24 mouse cellular contexts compared by ENCODE assay signal in genomic region chr17:3495576-3495975, GRCm38 (mm10). TPM values are rescaled to one million over a fixed set of nuclear protein-coding genes. Genes with fewer than 3 reads are reported as not detected.
A peak's percentile ranks its signal among the peaks of the same experiment; 100 is the strongest.
DNase-seq lines count a peak whose midpoint lies in the region; ATAC-seq and TF ChIP-seq lines count a peak whose summit lies in the region.
"Had no signal": no experiment of that assay in that cellular context is flagged by ENCODE, and none has a peak within 500 bp of the region (broad histone marks: within the 10 kb centered on the region; RNA-seq: fewer than 3 reads in every experiment).

No protein-coding gene starts in this region.

- no peak overlapping the region for H3K4me3 ChIP-seq in layer of hippocampus, adult 2 months
- H3K4me3 ChIP-seq: forebrain, embryonic 12.5 days; limb, embryonic 13.5 days; midbrain, embryonic 12.5 days; myocyte; neural tube, embryonic 15.5 days; stomach, embryonic 15.5 days had no signal

- no peak for DNase-seq in frontal cortex, postnatal 25 days (ENCODE audit: low spot score in 2 of 2)
- no peak for DNase-seq in layer of hippocampus, adult 2 months (ENCODE audit: low spot score in 2 of 2)
- DNase-seq in layer of hippocampus, postnatal 14 days (ENCODE audit: low spot score in 2 of 2) = no peak
- peak; percentile 84 for DNase-seq in brain, adult 2 months (ENCODE audit: low read depth, low spot score)
- DNase-seq in right cerebral cortex, postnatal 10 days (ENCODE audit: low spot score in 2 of 2) = peak; percentile 77 to 87
- DNase-seq in cerebellum, adult 9-11 months = no peak
- DNase-seq: cerebellum, postnatal 14 days; heart, adult 18-20 months; heart, postnatal 4 days; layer of hippocampus, postnatal 36 days; lung, adult 18-20 months; spleen, adult 18-20 months; thymus, postnatal 14 days had no signal

- peak; percentile 70 for ATAC-seq in frontal cortex, adult (ENCODE audit: low TSS enrichment)
- ATAC-seq: hindbrain, embryonic 16.5 days had no signal

- H3K27ac ChIP-seq in layer of hippocampus, adult 2 months = peak overlapping the region; percentile 6; the same call in 1 of the 2 replicates
- H3K27ac ChIP-seq: forebrain, embryonic 12.5 days; limb, embryonic 13.5 days; midbrain, embryonic 12.5 days; neural tube, embryonic 15.5 days; stomach, embryonic 15.5 days had no signal

- TF ChIP-seq CTCF in layer of hippocampus, adult 2 months (conservative IDR thresholded peaks at IDR 0.05) = no peak

RNA-seq across cellular contexts. Expression of gene Cldn20, which starts 36.8 kb away (rescaled TPM):
- 1 to 10 TPM in 1 of 2 experiments, not detected in 1; 1.4 TPM for total RNA-seq in layer of hippocampus, adult 2 months (2021)
- total RNA-seq in layer of hippocampus, postnatal 14 days (2021) = not detected
- total RNA-seq: adrenal gland, adult 18-20 months; CH12.LX; gastrocnemius, adult 8-10 months; heart, adult 18-20 months; heart, postnatal 4 days had no signal

Comparison
In these comparisons a context has a peak if more than half of its experiments do, and no peak if none do; other contexts are left out.
1. DNase-seq: peak in brain, adult 2 months (single experiment) and right cerebral cortex, postnatal 10 days (2 of 2); none in frontal cortex, postnatal 25 days (0 of 2), layer of hippocampus, adult 2 months (0 of 2), layer of hippocampus, postnatal 14 days (0 of 2) and cerebellum, adult 9-11 months (single experiment).